Mouse (Mus musculus) thymus, postnatal 14 days (tissue): ENCODE measurements around the gene Ankrd13b.

Experiments
- DNase-seq: peaks from one replicate; pipeline ENCODE4 v3.0.0; 2021

The Ankrd13b gene

DNA sequence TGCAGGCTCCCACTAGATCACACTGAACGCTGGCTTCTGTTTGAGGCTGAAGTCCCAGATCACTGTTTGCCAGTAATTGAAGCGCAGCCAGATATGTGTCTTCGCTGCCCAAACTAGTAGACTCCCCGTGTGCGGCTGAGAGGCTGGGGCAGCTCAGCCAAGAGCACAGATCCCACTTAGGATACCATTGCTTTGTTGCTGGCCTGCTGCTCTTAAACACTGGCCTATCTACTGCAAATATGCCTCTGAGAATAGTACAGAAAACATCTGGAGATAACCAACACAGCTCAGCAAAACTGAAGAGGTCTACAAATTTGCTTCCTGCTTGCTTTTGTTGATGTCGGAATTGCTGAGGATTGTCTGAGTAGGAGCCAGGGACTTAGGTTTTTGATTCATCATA is 32.6 kb downstream of the Ankrd13b start:
- DNase-seq, result no peak

DNA sequence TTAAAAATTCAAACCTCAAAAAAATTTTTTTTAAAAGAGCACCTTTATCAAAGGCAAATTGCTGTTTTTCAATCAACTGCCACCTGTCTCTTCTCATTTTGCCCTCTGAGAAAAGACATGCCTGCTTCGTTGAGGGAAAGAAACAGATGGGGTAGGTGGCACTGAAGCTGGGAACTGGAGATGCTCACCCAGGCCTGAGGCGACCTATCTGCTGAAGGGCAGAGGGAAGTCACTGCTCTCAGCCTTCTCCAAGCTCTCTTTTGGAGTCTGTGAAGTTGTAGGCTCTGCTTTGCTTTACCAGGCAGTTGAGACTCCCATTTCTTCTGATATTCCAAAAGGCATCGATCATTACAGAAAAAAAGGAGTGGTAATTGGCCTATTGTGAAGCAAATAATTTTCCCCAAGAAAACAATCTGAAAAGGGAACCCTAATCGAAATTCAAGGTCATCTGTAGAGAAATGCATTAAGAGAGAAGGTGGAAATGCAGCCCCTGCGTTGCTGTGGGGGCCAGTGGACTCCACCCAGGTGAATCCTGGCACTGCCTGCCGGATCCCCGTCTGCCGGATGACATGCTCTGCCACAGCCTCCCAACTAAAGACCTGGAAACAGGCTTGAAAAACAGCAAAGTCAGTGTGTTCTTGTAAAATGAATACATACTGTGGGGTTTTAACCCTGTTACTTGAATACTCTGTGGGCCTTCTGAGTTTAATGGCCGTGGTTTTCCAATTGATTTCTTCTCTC is 33.5 kb downstream of the Ankrd13b start:
- no peak for DNase-seq

DNA sequence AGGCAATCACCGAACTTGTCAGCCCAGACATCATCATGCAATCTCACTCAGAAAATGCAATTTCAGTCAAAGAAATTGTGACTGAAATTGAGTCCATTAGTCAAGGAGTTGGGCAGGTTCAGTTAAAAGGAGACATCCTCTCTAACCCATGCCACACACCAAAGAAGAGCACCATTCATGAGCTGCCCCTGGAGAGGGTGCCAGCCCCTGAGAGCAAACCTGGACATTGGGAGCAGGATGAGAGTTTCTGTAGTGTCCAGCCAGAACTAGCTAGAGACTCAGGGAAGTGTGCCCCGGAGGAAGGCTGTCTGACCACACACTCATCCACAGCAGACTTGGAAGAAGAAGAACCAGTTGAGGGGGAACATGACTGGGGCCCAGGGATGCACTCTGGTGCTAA is 36.1 kb downstream of the Ankrd13b start:
- DNase-seq, result no peak

DNA sequence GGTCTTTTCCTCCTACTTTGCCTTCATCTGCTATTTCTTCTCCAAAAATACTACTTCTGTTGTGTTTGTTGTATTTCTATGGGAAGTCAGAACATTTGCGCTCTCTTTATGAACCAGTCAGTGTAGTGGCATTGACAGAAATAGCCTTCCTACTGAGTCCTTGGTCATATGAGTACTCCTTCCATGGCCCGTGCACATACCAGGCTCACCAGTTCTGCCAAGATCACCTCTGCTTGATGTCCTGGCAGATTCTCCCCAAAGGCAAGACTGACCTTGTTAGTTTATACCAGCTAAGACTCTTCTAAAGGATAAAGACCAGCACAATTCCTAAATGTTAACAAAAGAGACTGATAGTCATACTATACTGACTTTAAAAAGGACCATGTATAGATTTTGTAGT is 37.8 kb downstream of the Ankrd13b start:
- no peak for DNase-seq

DNA sequence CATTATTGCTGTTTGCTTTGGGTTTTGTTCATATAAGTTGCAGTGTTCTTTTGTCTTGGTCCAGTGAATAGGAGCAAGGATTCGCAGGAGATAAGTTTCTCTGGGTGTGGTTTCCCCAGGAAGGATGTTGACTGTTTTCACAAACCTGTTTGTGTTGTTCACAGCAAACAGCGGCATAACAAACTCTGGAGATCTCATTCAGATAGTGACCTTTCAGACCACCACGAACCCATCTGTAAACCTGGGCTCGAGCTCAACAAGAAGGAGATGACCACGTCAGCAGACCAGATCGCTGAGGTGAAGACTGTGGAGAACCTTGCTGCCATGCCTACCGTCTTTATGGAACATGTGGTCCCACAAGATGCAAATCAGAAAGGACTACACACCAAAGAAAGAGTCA is 40.3 kb downstream of the Ankrd13b start:
- no peak for DNase-seq

DNA sequence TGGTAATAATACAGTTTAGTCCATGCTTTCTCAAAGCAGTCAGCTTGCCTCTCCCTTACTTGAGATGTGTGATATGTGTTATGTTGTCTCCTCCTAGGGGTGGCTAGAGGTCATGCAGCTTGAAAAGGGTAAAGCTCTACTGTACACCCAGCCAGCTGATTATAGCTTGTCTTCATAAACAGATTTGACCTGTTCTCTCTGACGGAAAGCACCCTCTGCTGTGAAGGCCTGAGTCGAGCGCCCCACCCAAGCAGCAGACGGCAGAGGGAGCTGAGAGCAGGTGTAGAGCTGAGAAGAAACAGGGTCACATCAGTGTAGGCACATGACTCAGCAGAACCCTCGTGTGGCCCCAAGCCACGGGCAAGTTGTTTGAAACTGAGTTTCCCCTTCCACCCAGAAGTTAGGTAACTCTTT is 42.8 kb downstream of the Ankrd13b start:
- DNase-seq, result peak; percentile 85

DNA sequence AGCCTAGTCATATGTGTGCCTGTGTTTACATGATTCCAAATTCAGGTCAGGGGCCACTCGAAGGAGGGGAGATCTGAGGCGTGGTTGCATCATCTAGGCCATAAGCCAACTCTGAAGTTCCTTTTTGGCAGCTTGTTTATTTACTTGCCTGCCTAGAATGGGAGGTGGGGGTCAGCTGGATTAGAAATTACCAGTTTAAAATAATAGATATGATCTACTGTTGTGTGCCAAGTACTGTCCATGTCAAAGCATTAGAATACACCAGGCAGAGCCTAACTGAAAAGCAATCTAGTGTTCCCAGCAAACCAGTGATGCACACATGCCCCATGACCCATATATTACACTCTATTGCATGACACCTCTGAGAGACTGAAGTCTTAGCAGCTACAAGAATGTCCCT is 44.5 kb downstream of the Ankrd13b start:
- no peak for DNase-seq

DNA sequence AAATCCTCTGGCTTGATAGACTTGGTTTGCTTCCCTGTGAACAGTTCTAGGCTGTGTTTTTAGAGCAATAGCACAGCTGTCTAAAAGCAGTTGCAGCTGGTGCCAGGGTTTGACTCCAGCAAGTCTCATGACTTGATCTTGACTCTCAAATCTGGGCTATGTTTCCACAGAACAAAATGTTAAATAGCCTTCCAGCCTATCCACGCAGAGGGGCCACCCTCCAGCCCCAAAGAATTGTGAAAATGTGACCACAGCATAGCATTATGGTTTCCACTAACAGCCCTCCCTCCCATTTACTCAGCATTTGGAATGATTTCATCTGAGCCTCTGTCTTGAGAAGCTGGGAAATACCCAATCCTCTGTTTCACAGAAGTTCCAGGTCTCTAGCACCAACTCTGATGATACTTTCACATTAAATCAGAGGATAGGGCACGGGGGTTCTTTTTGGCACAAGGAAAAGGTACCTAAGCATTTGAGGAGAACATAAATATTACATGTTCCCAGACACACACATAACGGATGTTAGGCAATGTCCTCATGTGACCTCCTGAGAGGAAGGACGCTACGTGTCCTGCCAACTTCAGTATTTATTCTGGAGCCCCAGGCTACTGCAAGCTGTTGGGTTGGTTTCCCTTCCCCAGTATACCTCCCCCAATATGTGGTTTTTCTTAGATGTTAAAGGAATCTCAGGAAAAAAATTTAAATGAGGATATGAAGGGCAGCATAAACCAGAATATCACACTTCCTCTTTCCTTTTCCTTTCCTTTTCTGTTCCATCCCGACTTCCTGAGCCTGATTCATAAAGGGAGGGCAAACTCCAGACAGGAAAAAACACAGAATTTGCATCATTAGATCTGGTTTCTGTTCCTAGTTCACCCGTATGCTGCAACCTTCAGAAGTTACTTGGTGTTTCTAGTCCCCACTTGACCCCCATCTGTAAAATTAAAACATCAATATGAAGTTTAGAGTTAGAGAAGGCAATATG is 47.0 kb downstream of the Ankrd13b start:
- no peak for DNase-seq

DNA sequence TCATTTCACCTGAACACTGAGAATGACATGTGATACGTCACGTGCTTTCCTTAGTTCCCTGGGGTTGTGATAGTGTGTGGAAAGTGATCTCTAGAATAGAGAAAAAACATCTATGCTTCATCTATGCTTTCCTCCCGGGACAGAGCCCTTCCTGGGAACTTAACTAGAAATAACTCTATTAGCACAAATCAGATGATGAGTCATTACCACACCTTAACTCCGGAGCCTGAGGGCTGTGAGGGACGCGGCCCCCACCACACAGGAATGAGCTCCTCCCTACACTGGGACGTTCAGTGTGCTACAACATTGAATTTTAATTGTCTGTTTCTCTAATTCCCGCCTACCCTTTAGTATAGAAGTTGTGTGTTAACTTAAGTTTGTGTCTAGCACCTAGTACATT is 48.5 kb downstream of the Ankrd13b start:
- no peak for DNase-seq

DNA sequence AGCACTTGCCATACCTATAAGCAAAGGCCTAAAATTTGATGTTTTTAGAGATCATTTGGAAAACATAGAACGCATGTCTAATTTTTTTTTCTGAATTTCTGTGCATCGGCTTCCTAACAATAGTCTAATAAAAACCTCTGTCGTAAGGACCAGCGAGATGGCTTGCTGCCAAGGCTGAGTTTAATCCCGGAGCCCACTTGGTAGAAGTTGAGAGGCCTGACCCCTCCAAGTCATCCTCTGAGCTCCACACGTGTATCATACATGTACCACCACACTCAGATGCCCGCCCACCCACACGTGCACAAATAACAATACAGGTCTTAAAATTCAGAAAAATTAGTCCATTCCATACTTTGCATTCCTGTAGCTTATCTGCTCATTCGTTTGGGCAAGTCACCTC is 49.4 kb downstream of the Ankrd13b start:
- DNase-seq, result no peak

DNA sequence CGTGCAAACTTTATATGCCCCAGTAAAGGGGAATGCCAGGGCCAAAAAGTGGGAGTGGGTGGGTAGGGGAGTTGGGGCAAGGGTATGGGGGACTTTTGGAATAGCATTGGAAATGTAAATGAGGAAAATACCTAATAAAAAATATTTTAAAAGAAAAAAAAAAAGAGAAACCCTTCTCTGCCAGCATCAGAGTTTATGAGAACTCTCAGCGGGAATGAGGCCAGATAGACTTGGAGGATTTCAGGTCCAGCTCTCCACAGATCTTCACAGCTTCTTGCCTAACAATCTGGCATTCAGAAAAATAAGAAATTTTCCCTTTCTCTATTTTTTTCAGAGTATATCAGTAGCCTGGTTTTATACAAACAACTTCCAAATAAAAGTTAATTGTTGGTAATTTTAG is 52.5 kb downstream of the Ankrd13b start:
- no peak for DNase-seq

DNA sequence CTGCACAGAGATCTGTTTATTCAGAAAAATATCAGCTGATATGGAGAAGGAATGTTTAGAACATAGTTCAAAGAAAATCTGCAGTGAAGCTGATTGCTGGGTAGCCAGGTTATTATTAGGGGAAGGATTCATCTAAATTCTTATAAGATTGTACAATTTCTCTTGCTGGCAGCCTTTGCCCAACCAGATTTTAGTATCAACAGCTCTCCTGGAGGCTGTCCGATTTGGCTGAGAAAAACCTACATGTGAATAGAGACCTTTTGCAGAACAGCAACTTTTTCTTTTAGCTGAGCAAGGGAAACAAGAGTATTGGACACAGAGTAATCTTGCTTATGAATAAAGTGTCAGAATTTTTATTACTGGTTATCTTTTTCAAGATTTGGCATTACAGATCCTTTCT is 61.0 kb downstream of the Ankrd13b start:
- DNase-seq, result no peak

DNA sequence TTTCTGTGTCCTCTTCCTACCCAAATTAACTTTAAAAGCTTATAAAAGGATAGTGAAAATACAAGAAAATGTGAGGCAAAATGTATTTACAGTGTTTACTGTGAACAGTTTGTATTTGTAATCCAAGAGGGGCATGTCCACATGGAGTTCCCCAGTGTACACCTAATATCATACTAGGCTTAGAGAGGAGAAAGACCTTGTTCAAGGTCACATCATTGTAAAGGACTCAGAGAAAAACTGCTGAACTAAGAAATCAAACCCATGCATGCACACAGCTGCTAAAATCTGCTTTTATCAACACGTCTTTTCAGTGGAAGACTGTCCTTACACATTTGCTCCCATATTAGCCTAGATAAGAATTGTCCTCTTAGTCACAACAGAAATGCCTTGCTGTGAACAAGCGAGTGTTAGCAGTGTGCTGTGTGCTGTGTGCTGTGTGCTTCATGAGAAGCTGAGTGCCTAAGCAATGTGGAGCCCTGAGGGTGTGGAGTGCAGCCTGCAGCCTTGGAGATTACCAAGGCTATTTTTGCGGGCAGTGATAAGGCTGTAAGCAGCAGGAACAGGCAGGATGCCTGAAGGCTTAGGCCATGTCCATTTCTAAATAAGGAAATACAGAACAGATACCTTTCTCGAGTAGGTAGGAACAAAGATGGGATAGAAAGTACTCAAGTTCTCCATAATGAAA is 66.2 kb downstream of the Ankrd13b start:
- DNase-seq, result no peak
